Mouse (Mus musculus) embryonic facial prominence, embryonic 13.5 days (tissue): ENCODE measurements around the gene Rrp8. TPM values are rescaled to one million over a fixed set of nuclear protein-coding genes. Genes with fewer than 3 reads are reported as not detected.

ENCODE experiments used
- polyA plus RNA-seq: library from polyadenylated mRNA; unstranded; fragments of >200 nt; fragmentation: Nextera tagmentation; extraction: Ambion mirVana; gene quantifications from 2 replicates; pipeline ENCODE4 v1.2.1, GENCODE M21; 2015

Gene Rrp8
- polyA plus RNA-seq, 1 experiment from 2014 or later, result 48.9 TPM

Other genes with a start within 250 kb of the Rrp8 start
- gene Smpd1, start 183.0 kb downstream of the Rrp8 start, polyA plus RNA-seq, result 36.7 and 37.1 TPM in 2 replicates
- 59.9 and 62.3 TPM in 2 replicates for gene Apbb1, start 155.7 kb downstream of the Rrp8 start, polyA plus RNA-seq
- gene Hpx, start 137.2 kb downstream of the Rrp8 start, polyA plus RNA-seq, result 0.37 and 3.7 TPM in 2 replicates
- 41.3 and 49.1 TPM in 2 replicates for gene Trim3, start 103.8 kb downstream of the Rrp8 start, polyA plus RNA-seq
- 161 and 178 TPM in 2 replicates for gene Timm10b, start 97.3 kb downstream of the Rrp8 start, polyA plus RNA-seq
- gene Arfip2, start 97.0 kb downstream of the Rrp8 start, polyA plus RNA-seq, result 81.4 and 85.5 TPM in 2 replicates
- 32.4 and 35.2 TPM in 2 replicates for gene Gm45799, start 96.8 kb downstream of the Rrp8 start, polyA plus RNA-seq
- gene Dnhd1, start 86.6 kb downstream of the Rrp8 start, polyA plus RNA-seq, result 1.1 and 1.6 TPM in 2 replicates
- 253 and 273 TPM in 2 replicates for gene Ilk, start 793 bp downstream of the Rrp8 start, polyA plus RNA-seq
- 126 and 137 TPM in 2 replicates for gene Taf10, start 7.0 kb upstream of the Rrp8 start, polyA plus RNA-seq
- gene Tpp1, start 14.8 kb upstream of the Rrp8 start, polyA plus RNA-seq, result 44.0 and 45.8 TPM in 2 replicates
- gene Dchs1, start 50.3 kb upstream of the Rrp8 start, polyA plus RNA-seq, result 21.0 and 21.5 TPM in 2 replicates
- 321 and 381 TPM in 2 replicates for gene Mrpl17, start 73.7 kb upstream of the Rrp8 start, polyA plus RNA-seq
- gene Gm4070, start 216.6 kb upstream of the Rrp8 start, polyA plus RNA-seq, result not detected in 2 replicates